Mouse (Mus musculus) cerebellum, adult 11 months (tissue): Measurements from ENCODE around the gene Shf.
"Not testable (repeated sequence)": the region's sequence is repeated elsewhere in the genome, so short reads cannot be mapped to it uniquely, and the experiment has no call there.

Experiments
- DNase-seq: peaks from one replicate; pipeline ENCODE4 v3.0.0; 2022

Shf gene

DNA sequence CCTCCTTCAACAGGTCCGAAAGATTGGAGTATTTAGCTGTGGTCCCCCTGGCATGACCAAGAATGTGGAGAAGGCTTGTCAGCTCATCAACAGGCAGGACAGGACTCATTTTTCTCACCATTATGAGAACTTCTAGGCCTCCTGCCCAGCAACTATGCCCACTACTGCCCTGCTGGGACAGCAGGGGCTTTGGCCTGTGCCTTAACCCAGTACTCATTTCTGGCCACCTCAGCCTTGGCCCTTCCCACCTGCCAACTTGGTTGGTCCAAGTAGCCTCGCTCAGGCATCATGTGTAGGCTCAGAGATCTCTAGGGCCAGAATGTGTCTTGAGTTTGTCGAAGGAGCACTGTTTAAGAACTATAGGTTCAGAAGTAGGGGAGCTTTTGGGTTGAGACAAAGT is 21.7 kb downstream of the Shf start:
- DNase-seq, result no peak

DNA sequence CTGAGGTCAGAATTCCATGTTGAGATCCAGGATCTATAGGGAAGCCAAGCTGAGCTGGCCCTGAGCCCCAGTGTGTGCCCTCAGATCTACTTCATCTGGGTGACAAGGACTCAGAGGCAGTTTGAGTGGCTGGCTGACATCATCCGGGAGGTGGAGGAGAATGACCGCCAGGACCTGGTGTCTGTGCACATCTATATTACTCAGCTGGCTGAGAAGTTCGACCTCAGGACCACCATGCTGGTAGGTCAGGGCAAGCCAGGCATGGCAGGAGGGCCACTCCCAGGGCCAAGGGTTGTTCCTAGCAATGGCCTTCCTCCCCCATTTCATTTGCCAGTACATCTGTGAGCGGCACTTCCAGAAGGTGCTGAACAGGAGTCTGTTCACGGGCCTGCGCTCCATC is 22.8 kb downstream of the Shf start:
- not testable (repeated sequence) for DNase-seq

GRCm38 (mm10) chr2:122345106-122345893 is 23.7 kb downstream of the Shf start:
- no peak for DNase-seq

- no peak for DNase-seq
These were observed 31.7 kb downstream of the Shf start for GRCm38 (mm10) chr2:122337291-122337690.

DNA sequence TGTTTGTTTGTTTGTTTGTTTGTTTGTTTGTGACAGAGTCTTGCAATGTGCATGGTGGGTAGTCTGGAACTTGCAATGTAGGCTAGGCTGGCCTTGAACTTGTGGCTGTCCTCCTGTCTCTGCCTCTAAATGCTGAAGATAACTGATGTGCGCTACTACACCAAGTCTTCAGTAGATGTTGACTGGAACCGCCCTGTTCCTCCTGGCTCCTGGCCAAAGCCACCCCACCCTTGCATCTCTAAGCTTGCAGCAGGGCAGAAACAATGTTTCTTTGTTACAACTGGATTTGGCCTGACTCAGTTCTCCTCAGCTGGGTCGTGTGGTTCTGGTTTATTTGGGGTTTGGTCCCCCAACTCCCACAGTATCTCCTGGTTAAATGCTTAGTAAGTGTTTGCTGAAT is 34.8 kb downstream of the Shf start:
- no peak for DNase-seq

DNA sequence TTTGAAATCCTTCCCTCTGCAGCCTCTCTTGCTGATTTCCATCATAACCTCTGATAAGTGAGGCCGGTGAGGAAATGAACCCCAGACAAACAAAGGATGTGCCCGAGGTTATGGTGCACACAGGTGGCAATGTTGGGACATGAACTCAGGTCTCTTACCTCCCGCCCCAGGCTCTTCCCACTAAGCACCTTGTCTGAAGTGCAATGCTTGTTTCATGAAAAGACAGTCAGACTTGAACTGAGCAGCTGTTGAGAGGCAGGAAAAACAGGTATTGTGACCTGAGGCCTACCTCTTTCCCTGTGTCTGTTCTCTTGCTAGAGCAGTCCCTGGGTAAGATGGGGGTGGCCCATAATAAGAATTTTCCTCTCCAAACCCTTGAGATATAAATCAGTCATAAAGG is 36.7 kb downstream of the Shf start:
- DNase-seq, result no peak

DNA sequence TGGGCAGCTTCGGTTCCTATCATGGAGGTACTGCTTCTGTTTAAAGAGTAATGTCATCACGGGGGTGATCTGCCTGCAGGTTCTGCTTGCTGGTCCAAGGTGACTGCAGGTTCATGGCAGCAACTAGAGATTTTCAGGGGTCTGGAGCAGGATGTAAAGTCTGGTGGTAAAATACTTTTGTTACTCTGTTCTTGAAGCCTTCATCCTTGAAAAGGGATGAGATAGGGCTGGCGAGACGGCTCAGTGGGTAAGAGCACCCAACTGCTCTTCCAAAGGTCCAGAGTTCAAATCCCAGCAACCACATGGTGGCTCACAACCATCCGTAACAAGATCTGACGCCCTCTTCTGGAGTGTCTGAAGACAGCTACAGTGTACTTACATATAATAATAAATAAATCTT is 38.6 kb downstream of the Shf start:
- not testable (repeated sequence) for DNase-seq

DNA sequence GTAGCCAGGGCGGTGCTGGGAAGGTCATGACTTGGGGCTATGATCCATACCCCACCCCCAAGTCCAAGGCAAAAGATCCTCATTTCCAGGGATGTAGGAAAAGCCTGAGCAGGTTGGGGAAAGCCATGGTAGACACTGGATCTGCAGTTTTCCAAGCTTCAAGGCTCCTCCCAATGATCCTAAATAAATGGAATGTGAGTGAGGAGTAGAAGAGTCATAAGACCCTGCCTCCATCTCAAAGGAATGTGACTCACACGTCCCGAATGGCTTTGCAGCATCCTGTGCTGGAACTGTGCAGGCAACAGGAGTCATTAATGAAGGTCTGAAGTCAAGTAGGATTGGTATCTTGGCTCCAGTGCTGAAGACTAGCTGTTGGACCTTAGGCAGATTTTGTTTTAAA is 41.0 kb downstream of the Shf start:
- DNase-seq, result no peak

GRCm38 (mm10) chr2:122325361-122325760 is 43.6 kb downstream of the Shf start:
- DNase-seq, result no peak

DNA sequence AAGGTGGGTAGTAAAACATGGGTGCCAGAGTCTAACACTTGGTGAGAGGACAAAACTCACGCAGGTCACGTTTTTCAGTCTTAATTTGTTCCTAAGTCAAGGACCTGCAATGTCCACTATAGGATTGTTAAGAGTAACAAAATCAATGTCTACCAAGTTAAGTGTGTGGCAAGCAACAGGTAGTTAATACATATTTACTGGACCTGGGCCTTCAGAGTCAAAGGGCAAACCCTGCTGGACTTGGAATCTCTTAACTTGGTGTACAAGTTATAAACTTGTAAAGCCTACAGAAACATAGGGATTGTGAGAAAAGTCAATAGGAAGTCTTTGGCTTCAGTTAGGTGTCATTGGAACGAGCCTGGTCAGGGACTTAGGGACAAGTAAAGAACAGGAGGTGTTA is 44.4 kb downstream of the Shf start:
- no peak for DNase-seq

GRCm38 (mm10) chr2:122323960-122324359 is 45.0 kb downstream of the Shf start:
- DNase-seq, result no peak

GRCm38 (mm10) chr2:122317384-122317783 is 51.6 kb downstream of the Shf start:
- DNase-seq, result no peak

- no peak for DNase-seq
These were observed 53.6 kb downstream of the Shf start, which contains the start of gene Duox1 for GRCm38 (mm10) chr2:122315372-122315771. Duox1 (plus strand) TSS chr2:122315672.

DNA sequence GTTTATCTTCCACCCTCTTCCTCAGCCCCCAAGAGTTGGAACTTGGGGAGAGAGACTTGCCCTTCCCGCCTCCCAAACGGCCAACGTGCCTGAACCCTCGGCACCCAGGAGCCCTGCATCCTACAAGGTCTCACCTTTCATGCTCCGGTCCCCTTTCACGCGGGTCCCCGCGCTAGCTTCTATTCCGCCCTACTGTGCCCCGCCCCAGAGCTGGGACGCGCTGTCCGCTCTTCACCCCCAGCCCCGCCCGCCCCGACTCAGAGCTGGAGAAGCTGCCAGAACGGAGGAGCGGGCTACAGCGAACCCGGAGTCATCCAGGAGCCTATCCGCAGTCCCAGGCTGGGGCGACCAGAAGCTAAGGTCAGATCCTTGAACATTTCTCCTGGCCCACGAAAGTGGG is 55.4 kb downstream of the Shf start, which contains the start of gene Duoxa1:
Duoxa1 (minus strand) TSS at position 195 of the 400 bp plus-strand sequence.
- no peak for DNase-seq

DNA sequence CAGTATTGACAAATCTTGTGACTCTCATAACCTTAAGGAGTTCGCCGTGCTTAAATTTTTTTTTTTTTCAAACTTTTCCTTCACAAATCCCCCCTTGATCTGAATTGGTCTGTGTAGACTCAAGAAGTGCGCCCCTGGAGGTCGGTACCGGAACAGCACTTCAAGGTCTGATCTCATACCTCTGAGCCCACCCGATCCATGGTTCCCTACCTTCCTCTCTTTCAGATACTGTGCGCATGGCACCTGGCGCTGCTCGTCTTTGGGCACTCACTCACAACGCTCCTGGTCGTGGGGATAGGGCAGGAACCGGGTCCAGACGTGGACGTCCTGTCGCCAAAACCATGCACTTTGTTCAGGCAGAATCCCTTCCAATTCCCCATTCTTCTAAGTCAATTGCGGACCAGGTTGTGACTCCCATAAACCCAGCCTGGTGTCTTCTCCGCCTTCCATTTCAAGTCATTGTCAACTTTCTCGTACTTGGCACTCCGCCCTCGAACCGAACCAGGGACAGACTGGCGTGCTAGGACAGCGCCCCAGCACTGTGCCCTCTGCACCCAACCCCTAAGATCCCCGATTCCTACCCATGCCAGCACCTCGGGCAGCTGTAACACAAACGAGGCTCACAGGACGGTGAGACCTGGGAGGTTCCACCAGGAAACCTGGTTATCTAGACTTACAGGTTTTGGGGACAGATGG is 56.1 kb downstream of the Shf start:
- peak; percentile 50 for DNase-seq

DNA sequence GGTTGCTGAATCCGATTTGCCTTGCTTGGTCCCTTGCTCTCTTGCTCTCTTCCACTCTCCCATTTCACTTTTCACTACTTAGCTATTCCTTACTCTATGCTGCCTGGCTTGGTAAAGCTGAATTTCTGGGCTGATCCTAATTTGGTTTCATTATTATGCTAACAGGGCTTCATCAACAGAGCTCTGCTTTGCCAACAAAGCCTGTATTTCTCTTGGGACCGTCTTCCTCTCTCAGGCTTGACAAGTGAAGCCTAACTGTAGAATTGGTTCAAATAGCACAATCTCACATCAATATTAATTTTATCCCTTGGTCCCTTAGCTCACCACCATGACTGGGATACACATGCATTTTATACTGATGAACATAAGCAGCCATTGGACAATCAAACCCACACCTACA is 57.4 kb downstream of the Shf start:
- DNase-seq, result no peak

DNA sequence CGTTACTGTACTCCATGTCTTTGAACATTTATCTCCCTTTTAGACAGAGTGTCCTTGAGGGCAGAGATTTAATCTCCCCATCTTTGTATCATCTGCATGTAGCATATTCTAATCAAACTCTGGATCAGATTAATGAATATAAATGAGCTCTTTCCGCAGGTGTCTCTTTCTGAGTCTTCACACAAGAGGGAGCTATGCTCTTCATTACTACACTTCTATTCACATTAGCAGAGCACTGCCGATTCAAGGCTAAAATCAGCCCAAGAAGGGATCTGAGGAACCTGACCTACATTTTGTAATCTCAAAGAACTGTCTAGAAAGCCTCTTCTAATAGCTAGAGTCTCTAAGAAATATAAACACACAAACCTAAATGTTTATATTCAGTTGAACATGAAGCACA is 59.3 kb downstream of the Shf start:
- no peak for DNase-seq

- DNase-seq, result no peak
These were observed 62.8 kb downstream of the Shf start for GRCm38 (mm10) chr2:122306184-122306583.

- no peak for DNase-seq
These were observed 63.7 kb downstream of the Shf start for GRCm38 (mm10) chr2:122305097-122305892.

- DNase-seq, result no peak
These were observed 64.4 kb downstream of the Shf start for GRCm38 (mm10) chr2:122304544-122304943.

GRCm38 (mm10) chr2:122302574-122303241 is 66.3 kb downstream of the Shf start:
- DNase-seq, result peak; percentile 47

DNA sequence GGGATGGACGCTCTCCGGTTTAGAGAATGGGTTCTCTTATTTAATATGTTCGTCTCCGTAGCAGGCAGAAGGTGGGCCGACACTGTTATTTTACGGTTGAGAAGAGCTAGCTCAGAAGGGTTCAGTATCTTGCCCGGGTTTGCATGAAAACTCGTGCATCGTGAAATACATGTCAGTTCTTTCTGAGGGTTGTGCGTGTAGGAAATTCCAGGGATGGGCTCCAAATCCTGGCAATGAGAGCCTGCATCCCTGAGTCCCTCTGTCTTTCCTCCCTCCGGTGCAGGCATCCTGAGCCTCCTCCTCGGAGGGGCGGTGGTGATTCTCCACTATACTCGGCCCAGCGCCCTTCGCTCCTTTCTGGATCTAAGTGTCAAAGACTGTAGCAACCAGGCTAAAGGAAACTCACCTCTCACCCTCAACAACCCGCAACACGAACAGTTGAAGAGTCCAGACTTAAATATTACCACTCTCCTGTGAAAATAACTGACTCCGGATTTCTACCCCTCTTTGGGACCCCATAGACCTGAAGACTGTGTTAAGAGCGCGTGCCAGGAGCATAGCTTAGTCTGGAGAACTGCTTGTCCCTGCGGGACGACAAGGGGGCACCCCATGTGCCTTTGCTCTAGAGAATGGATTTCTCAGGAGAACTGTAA is 66.9 kb downstream of the Shf start:
- no peak for DNase-seq
